Mouse (Mus musculus) liver, postnatal 0 days (tissue): ENCODE measurements around the gene Foxo6.

Source experiments
- CTCF ChIP-seq: sonication (generic); IDR thresholded peaks from 2 replicates; pipeline ENCODE4 v1.5.1; 2016; ENCODE audit warnings: antibody characterized with exemption, low read depth
- EP300 ChIP-seq: IDR thresholded peaks from 2 replicates; pipeline ENCODE4 v1.6.1; 2016; ENCODE audit warnings: antibody characterized with exemption, low read depth, mild to moderate bottlenecking

DNA sequence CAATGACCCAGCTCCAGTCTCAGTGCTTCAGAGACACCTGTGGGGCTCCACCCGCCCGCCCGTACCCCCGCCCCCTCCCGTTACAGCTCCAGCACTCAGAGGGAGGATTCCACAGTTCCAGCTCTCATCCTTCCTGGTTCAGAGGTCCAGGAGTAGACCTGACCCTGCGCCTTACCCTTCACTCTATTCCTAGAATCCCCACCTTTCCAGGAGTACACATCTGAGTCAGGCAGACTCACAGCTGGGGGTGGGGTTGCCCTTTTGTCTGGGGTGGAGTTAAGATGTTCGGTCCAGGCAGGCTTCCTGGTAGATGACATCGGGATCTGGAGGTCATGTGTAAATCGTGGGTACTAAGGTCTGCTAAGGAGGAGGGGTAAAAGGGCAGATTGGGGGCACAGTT is 11.7 kb downstream of the Foxo6 start:
- TF ChIP-seq CTCF, result no peak
- TF ChIP-seq EP300, result no peak
